Mouse (Mus musculus) bone marrow macrophage, adult 2 months (primary cell): ENCODE data around the gene Vamp8. TPM values are rescaled to one million over a fixed set of nuclear protein-coding genes. Genes with fewer than 3 reads are reported as not detected.

Source experiments
- H3K27ac ChIP-seq: 2 replicates; pipeline ENCODE4 v1.5.1; 2012; ENCODE audit warnings: low read depth, low read length; ENCODE audit not compliant: insufficient read depth
- H3K4me1 ChIP-seq: 2 replicates; pipeline ENCODE4 v1.6.1; 2012; ENCODE audit warnings: low read length; ENCODE audit not compliant: control insufficient read depth, insufficient read depth
- H3K4me3 ChIP-seq: 2 replicates; pipeline ENCODE4 v1.5.1; 2012; ENCODE audit warnings: mild to moderate bottlenecking, low read length, moderate library complexity; ENCODE audit not compliant: insufficient read depth
- CTCF ChIP-seq: IDR thresholded peaks from 2 replicates; pipeline ENCODE4 v1.5.1; 2012; ENCODE audit warnings: low read depth, mild to moderate bottlenecking, low read length, moderate library complexity
- POLR2A ChIP-seq: IDR thresholded peaks from 2 replicates; pipeline ENCODE4 v1.6.1; 2012; ENCODE audit warnings: mild to moderate bottlenecking, low read depth, low read length, borderline replicate concordance
- polyA plus RNA-seq: library from polyadenylated mRNA; stranded (reverse); fragments of >200 nt; gene quantifications from 2 replicates; pipeline ENCODE4 v1.2.4, GENCODE M21; 2012; ENCODE audit not compliant: missing spikeins, insufficient read depth, insufficient read length

The Vamp8 gene
- polyA plus RNA-seq, 1 experiment = 348 TPM

DNA sequence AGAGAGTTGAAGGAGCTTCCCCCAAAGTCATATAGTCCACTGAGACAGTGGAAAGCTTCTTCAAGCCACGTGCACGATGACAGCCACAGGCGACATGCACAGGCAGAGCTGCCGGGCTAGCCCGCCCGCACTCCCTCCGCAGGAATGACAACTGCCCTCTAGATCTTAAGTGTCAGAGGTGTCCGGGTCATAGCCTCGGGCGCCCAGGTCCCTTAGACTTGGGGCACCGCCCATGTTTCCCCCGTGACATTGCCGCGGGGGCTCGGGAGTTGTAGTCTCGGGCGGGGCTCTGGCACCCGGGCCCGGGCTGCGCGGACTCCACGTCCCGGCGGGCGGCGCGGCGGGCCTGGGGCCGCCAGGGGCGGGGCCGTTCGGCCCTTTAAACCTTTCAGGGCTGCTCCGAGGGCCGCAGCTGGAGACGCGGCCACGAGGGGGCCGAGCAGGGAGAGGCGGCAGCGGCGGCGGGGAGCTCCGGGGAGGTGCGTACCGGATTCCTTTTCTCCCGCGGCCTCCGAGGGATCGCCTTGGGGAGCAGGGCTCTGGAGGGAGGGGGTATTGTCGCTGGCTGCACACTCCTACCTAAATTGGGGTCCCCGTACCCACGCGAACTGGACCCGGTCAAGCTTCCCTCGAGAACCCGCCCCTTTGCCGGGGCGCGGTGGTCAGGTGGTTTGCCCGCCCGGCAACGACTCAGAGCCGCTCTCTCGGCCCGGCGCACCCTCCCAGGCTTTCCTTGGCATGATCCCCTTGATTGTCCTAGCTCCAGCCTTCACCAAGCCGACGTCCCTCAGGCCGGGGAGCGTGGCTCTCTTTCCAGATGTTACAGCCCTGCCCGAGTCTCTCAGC, 35.2 kb downstream of the Vamp8 start, which contains the start of gene Tmem150a:
TSS of gene Tmem150a (plus strand) at position 382 of the 846 bp plus-strand sequence.
- Histone ChIP-seq H3K4me3 (peak within 1 kb of the TSS; percentile 65), H3K4me1 (peaks cover 21% of the 10 kb centered on the region), H3K27ac (no peak within 1 kb of the TSS)
- TF ChIP-seq POLR2A (no peak), CTCF (no peak)

DNA sequence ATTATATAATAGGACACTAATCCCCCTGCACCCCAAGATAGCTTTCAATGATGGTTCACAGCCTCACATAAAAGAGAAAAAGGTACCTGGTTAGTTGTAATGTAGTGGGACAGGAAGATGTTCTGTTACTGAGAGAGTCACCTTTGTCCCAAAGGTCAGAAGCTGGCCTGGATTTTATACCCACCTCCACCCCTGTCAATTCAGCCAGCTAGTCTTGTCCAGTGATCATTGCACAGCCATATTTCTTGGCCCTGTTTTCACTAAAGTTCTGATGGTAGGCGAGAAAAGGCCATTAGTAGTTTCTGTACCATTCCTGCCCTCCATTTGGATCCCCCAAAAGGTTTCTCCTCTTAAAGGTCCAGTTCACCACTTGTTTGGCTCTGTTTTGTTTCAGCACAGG, 36.5 kb downstream of the Vamp8 start:
- Histone ChIP-seq H3K27ac (no peak overlapping the region), H3K4me3 (no peak overlapping the region), H3K4me1 (peaks cover 33% of the 10 kb centered on the region)
- no peak for TF ChIP-seq CTCF
- TF ChIP-seq POLR2A = no peak

- H3K4me1 ChIP-seq = peaks cover 43% of the 10 kb centered on the region
- TF ChIP-seq CTCF (no peak), POLR2A (no peak)
- H3K4me3 ChIP-seq = no peak overlapping the region
- H3K27ac ChIP-seq = no peak overlapping the region
These were observed 37.7 kb downstream of the Vamp8 start for GRCm38 (mm10) chr6:72352636-72353405.

- no peak for TF ChIP-seq POLR2A
- TF ChIP-seq CTCF = no peak
- Histone ChIP-seq H3K27ac (peak overlapping the region; percentile 15; the same call in 1 of the 2 replicates), H3K4me3 (no peak overlapping the region), H3K4me1 (peaks cover 50% of the 10 kb centered on the region)
These were observed 40.3 kb downstream of the Vamp8 start for GRCm38 (mm10) chr6:72350214-72350613.

DNA sequence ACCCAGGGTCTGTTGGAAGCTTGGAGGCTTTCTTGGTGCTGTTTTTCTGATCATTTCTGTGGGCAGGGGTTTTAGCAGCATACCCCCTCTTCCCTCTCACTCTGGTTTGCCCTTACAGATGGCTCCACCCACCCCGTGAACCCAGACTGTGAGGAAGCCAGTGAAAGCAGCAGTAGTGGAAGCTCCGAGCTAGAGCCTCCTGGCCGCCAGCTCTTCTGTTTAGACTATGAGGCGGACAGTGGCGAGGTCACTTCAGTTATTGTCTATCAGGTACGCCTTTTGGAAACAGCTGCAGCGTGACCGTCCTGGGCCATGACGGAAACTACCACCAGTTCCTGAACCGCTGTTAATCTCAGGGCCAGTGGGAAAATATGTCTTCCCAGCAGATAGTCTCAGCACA, 42.1 kb downstream of the Vamp8 start:
- Histone ChIP-seq H3K27ac (peak overlapping the region; percentile 40), H3K4me3 (peak overlapping the region; percentile 88), H3K4me1 (peaks cover 47% of the 10 kb centered on the region)
- TF ChIP-seq POLR2A = no peak
- no peak for TF ChIP-seq CTCF

- Histone ChIP-seq H3K4me1 (peaks cover 39% of the 10 kb centered on the region), H3K4me3 (peak within 1 kb of the TSS; percentile 88), H3K27ac (peak within 1 kb of the TSS; percentile 49)
- TF ChIP-seq CTCF = no peak
- no peak for TF ChIP-seq POLR2A
These were observed 43.1 kb downstream of the Vamp8 start, which contains the start of gene 0610030E20Rik for GRCm38 (mm10) chr6:72347166-72347941. TSS of gene 0610030E20Rik (plus strand) at chr6:72347317.

DNA sequence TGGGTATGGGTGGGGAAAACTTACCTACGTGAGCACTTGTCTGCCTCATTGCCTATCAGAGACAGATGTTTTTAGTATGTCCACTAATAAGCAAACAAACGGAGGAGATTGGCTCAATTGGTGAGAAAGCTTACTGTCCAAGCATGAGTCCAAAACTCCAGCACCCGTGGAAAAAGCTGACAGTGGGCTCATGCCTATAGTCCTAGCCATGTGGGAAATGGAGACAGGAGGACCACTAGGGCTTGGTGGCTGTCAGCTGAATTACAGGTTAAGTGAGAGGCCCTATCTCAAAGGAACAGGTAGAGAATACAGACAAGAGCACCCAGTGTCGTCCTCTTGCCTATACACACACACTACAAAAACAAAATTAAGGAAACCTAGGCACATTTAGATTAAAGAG, 44.2 kb downstream of the Vamp8 start:
- Histone ChIP-seq H3K4me1 (peaks cover 38% of the 10 kb centered on the region), H3K27ac (no peak overlapping the region), H3K4me3 (no peak overlapping the region)
- no peak for TF ChIP-seq POLR2A
- TF ChIP-seq CTCF = no peak

DNA sequence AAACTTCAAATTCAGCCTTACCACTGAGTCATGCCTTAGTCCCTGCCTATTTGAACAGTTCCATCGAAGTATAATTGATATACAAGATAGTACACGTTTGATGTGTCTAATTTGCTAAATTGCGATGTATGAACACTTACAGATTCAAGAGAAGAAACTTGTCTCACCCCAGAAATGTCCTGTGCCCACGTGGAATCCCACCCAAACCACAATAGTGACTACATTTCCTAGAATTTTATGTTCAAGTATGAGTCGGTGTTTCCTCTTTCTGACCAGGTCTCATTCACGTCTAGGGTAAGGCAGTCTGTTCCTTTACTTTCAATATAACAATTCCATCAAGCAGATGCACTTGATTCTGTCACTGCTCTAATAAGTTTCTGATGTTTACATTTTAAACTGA, 44.9 kb downstream of the Vamp8 start:
- peak overlapping the region; percentile 20 for H3K27ac ChIP-seq
- TF ChIP-seq POLR2A (no peak), CTCF (no peak)
- H3K4me3 ChIP-seq = no peak overlapping the region
- H3K4me1 ChIP-seq = peaks cover 35% of the 10 kb centered on the region

DNA sequence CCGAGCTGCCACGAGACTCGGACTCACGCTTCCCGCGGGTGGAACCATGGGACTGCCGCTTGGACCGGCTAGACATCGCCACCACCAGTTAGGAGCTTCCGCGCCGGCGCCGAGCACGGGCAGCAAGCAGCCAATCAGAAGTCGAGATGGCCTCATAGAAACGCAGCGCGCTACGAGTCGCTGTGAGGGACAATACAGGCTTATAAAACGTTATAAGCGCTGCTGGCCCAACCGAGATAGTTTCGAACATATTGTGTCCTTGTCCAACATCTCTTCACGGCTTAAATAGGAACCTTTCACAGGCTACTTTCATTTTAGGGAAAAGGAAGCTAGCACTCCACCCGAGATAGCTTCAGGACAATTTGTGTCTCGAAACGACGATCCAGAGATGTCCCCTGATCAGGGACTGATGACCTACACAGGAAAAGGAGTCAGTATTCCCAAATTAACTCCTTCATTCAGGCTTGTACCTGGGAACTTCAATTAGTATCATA, 45.4 kb downstream of the Vamp8 start, which contains the start of gene Usp39:
TSS of gene Usp39 (minus strand) at position 111 of the 494 bp plus-strand sequence.
- TF ChIP-seq POLR2A (no peak), CTCF (no peak)
- Histone ChIP-seq H3K4me3 (peak within 1 kb of the TSS; percentile 89), H3K27ac (peak within 1 kb of the TSS; percentile 22), H3K4me1 (peaks cover 30% of the 10 kb centered on the region)
